Mouse (Mus musculus) monocyte, adult 2 months (primary cell): ENCODE results near the gene Zfp148.

Experiments used
- DNase-seq, 2 experiments: peaks; one replicate each; pipeline ENCODE4 v3.0.0; 2022; ENCODE audit warnings: low spot score in 2 of 2, low read depth in 1 of 2

Gene Zfp148

DNA sequence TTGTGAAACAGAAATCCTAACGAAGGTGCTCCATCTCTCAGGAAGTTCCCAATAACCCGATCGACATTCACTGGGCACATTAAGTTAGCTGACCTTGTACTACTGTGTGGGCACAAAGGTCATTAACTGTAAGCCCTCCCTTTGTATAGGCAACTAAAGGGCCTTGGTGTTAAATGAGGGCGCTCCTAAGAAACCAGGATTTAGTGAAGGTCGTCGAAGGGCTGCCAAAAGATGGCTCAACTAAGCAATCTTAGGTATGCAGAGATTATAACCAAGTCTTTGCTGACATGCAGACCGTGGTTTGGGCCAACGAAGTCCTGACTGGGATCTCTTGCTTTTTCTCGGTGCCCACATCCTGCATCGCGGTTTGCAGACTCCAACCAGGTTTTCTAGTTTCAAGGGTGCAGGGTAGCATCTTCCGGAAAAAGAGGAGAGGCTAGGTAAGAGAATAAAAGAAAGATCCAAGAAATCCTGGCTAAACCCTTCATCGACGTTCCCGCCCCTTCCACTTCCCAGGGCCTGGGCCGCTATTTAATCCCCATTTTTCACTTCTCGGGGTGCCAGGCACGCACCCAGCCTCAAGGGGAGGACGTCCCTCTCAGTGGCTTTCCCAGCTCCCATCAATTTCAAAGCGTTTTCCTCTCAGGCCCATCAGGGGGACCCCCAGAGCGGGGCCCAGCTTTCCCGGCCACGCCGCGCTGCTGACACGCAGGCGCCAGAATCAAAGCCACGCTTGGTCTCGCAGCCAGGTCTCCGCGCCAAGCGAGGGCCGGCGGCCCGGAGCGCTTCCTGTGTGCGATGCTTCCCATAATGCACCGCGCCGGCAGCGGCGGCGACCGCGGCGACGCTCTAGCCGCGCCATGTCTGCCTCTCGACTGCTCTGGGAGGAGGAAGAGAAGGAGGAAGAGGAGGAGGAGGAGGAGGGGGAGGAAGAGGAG is at the start of gene Zfp148:
Gene Zfp148 (plus strand): TSS at position 893 of the 938 bp plus-strand sequence.
- peak; percentile 52 to 79 for DNase-seq

DNA sequence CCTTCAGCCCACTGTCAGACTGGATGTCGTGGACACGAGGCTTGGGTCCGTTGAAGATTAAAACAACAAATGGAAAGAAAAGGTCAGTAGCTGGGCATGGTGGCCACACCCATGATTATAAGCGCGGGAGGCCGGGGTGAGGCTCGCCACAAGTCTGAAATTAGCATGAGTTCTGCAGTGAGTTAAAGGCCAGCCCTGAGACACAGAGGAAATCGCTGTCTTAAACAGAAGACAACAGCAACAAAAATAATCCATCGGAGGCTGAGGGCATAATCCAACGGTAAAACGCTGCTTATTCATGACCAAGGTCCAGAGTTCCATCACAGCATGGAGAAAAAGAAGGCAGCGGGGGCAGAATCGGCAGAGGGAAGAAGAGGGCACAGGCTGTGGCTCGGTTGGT is 47.6 kb upstream of the Zfp148 start:
- no peak for DNase-seq

DNA sequence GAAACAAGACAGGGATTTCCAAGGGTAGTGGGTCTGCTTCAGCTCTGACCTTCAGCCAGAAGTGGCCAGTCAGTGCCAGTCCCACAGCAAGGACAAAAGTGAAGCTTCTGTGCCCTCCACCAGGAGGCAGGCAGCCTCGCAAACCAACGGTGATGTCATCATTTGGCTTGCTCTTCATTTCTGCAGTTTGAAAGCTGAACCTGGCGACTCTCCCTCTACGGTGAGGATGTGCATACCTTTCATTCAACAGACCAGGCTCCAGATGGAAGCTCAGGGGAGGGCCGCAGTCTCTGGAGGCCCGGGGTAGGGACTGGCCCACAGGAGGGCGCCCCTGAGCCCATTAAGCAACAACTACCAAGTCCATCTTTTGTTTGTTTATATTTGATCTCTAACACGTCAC is 43.5 kb upstream of the Zfp148 start:
- peak; percentile 1 to 12 for DNase-seq

DNA sequence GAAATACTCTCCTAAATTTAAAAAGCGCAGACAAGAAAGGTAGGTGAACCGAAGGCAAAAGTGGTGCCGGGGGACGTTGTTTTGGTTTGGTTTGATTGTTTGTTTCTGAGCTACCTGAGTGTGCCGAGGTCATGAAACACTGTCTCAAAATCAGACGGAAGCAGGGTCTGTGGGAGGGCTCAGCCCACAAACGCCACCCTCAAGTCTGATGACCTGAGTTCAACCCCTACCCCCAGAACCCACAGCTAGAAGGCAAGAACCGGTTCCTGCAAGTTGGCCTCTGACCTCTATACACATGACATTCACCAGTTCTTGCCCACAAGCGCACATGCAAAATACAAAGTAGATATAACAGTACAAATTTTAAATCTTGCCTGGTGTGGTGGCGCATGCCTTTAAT is 43.0 kb upstream of the Zfp148 start:
- DNase-seq: no peak

DNA sequence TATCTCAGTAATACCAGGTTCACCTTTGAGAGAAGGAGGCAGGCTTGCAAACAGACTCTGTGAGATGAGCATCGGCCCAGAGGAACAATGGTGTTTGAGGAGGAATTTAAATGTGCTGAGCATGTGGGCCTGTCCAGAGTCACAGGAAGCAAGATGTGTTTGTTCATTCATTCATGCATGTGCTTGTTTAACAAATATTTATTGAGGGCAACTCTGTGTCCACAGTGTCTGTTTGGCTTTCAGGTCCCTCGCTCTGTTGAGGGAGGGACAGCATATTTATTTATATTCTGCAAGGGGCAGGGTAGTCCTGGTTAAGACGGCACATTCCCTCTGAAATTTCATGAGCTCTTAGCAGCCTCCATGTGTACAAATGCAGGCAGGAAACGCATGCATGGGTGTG is 42.1 kb upstream of the Zfp148 start:
- no peak for DNase-seq

DNA sequence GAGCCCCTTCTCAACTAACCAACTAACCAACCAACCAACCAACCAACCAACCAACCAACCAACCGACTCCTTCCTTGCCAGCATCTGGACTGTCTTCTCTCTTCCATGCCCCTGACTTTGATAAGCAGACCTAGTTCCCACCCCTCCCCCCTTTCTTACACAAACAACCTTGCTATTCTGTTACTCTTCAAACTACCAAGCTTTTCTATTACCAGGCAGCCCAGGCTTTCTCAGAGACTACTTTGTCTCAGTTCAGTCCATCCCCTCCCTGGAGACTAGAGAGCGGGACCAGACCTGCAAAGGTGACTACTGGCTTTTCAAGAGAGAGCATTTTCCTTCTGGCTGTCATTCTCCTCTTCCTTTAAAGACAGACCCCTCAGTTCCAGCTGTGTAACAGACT is 41.2 kb upstream of the Zfp148 start:
- no peak for DNase-seq

DNA sequence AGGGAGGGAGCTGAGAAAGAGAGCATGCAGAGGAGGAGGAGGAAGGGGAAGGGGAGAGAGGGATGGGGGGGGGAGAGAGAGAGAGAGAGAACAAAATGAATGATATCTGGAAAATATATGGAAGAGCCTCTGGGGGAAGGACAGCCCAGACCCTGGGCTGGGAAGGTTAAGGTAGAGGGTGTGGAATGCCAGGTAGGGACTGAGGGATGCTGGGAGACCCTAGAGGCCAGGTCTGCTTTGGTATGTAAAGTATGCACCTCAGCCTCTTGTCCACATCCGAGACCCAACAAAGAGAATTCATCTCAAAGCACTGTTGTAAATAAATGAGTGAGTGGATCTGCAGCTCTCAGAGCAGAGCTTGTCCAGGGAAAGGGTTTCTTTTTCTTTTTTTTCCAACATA is 38.3 kb upstream of the Zfp148 start:
- DNase-seq: no peak

DNA sequence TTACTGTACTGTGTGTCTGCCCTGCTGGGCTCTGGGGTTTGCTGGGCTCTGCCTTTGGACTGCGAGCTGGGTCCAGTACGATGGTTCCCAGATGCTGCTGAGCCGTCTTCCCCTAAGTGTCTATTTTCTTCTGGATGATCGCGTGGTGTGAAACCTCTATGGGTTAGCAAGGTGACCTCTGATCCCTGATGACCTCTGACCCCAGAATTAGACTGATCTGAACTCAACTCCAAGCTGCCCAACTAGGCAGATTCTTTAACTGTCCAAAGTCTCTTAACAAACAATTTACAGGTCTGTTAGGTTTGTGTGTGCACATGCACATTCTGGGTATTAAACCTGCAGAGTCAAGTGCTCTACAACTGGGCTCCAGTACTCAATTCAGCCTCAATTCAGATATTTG is 37.5 kb upstream of the Zfp148 start:
- DNase-seq: no peak

DNA sequence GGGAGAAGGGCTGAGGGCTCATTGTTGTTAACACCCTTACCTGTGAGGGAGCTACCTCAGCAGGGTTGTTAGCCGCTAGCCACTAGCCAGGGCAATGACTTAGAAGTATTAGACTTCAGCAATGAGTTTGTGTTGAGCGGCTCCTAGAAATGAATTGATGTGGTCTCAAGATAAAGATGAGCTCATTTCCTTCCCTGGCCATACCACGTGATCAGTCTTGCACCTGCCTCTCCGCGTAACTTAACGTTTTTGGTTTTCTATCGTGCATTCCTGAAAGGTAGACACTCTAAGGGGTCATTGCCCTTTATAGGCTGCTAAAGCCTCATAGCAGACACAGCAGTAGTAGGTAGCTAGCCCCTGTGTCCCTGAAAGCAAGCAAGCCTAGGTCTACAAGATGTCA is 37.0 kb upstream of the Zfp148 start:
- DNase-seq: no peak

DNA sequence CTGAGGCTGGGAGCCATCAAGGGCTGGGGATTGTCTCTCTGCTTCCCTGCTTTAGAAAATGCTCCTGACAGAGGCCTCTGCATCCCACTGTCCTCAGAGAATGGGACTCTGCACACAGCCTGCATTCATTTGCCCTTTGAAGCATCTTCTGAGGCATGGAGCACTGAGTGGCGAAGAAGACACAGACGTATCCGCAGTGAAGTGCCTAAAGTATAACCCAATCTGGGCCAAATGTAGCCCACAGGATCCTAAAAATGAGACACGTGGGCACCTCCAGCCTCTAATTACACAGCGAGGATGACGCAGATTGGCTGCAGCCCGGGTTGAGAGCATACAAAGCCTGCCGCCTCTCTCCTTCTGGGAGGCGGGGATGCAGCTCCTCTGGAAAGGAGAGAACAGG is 36.3 kb upstream of the Zfp148 start:
- DNase-seq: no peak

DNA sequence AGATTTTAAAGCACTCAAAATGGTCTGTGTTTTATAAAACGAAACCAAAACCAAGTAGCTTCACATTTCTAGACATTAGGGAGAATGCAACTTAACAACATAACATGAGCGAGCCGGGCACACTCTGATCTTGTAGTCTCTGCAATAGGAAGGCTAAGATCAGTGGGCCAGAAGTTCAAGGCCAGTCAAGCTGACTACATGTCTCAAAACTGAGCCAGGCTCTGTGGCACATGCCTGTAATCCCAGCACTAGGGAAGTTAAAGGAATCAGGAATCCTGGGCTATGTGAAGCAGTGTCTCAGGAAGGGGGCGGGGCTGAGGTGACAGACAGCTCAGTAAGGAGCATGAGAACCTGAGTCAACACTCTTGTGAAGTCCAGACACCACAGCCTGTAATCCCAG is 35.8 kb upstream of the Zfp148 start:
- DNase-seq: no peak

DNA sequence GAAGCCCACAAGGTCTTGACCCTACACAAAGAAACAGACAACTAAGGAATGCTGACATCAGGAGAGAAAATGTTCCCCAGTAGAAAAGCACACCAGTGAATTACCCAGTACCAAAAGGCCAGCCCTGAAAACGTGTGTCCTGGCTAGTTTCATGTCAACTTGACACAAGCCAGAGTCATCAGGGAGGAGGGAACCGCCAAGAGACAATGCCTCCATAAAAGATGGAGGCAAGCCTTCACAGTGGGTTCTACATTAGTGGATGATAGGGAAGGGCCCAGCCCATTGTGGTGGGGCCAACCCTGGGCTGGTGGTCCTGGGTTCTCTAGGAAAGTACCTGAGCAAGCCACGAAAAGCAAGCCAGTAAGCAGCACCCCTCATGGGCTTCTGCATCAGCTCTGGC is 34.3 kb upstream of the Zfp148 start:
- no peak for DNase-seq

DNA sequence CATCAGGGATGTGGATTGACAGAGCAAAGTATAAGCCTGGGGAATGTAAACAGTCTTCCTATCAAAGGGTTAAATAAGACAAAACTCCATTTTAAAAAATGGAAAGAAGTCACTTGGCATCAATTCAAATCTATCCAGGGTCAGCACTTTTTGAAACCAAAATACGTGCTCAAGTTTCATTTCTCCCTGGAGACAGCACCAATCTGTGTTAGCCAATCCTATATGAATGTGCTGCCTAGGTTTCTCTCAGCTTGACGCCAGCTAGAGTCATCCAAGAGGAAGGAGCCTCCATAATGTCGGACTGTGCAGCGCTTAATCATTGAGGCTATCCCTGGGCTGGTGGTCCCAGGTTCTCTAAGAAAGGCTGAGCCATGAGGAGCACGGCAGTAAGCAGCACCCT is 33.5 kb upstream of the Zfp148 start:
- no peak for DNase-seq

DNA sequence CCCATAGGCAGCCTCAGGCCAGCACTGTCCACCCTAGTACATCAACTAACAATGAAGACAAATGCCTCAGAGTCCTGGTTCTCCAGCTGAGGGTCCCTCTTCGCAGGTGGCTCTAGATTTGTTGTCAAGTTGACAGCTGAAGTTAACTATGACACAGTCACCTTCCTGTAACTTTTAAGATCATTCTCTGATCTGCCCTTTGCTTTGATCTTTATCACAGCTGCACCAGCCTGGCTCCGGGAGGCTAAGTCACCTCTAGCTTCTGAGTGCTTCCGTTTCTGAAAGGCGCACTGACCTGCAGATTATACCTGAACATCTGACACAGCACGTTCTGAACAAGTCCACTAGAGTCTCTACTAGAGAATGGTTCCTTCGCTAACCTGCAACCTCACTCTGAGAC is 22.8 kb upstream of the Zfp148 start:
- DNase-seq: no peak

DNA sequence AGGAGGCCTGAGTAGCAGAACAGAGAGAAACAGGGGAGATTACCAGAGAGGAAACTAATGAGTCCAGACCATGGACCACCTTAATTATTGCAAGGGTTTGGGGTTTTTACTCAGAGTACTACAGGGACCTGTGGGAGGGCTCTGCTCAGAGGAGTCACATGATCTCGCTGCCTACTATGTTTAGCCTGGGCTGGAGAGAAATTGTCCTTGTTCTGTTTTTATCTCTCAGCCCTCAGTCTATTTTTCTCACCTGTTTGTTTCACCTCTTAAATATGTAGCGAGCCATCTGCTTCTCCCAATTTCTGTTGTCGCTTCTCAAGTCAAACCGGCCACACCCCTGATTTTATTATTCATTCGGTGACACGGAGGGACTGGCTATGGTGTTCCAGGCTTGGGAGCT is 14.9 kb upstream of the Zfp148 start:
- no peak for DNase-seq

DNA sequence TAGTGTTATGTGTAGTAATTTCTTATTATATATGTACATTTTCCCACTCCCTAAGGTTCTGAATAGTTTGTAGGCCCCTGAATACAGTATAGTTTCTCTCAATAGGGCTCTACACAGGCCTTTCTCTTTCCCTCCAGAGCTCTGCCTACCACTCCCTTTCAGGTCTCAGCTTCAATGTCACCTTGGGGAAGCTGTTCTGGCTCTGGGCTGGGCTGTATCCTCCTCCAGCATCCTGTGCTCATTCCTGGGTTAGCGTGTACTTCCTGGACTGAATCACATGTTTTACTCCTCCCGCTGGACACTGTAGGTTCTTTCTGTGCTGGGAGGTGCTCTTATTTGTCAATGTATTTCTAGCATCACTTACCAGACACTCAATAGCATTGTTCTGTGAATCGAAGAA is 12.0 kb upstream of the Zfp148 start:
- no peak for DNase-seq

DNA sequence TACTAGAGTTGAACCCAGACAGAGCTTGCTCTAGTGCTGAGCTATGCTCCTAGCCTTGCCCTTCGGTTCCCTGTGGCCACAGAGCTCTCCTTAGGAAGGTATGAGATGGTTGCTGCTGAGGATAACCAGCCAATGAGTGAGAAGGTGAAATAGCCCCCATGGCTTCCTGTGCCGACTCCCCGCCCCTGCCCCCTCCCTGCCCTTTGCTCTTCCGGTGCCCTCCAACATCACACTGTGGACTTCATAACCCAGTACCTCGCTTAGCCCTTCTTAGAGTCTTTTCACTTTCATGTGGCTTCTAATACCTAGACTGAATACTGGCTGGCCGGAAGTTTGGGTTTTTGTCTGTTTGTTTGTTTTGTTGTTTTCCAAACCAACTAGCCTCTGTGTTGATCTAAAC is 9.8 kb upstream of the Zfp148 start:
- no peak for DNase-seq

DNA sequence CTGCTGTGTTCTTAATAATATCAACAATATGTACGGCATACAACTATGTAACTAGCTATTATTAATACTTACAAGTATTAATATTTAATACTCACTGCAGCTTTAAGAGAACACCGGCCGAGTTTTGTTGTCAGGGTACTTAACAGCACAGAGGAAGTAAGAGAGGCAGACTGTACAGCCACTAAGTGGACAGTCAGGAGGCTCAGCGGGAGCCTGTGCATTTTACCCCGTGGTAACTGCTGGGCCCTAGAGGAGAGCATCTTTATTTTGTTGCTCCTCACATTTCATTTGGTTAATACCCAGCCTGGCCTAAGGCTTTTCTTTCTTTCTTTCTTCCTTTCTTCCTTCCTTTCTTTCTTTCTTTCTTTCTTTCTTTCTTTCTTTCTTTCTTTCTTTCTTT is 8.0 kb upstream of the Zfp148 start:
- DNase-seq: no peak

DNA sequence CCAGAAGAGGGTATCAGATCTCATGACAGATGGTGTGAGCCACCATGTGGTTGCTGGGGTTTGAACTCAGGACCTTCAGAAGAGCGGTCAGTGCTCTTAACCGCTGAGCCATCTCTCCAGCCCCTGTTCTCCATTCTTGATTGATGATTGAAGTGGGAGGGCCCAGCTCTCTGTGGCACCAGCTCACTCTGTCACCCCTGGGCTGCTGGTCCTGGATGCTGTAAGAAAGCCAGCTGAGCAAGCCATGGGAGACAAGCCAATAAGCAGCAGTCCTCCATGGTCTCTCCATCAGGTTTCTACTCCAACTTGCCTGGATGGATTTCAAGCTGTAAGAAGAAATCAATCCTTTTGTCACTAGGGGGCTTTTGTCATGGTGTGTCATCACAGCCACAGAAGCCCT is 7.3 kb upstream of the Zfp148 start:
- DNase-seq: no peak

DNA sequence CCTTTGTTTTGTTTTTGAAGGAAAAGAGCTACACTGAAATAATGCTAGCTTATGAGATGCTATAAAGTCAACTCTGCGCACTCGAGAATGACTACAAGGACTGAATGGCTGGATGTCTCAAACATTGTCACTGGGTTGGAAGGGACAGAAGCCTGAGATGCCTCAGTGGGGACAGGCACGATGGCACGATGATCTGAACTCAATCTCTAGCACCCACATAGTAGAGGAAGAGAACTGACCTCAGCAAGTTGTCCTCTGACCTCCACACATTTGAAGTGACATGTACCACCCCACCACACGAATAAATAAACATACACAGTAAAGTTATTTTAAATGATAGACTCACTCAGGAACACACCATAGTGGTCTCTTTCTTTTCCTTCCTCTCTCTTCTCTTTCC is 4.4 kb upstream of the Zfp148 start:
- DNase-seq: no peak

DNA sequence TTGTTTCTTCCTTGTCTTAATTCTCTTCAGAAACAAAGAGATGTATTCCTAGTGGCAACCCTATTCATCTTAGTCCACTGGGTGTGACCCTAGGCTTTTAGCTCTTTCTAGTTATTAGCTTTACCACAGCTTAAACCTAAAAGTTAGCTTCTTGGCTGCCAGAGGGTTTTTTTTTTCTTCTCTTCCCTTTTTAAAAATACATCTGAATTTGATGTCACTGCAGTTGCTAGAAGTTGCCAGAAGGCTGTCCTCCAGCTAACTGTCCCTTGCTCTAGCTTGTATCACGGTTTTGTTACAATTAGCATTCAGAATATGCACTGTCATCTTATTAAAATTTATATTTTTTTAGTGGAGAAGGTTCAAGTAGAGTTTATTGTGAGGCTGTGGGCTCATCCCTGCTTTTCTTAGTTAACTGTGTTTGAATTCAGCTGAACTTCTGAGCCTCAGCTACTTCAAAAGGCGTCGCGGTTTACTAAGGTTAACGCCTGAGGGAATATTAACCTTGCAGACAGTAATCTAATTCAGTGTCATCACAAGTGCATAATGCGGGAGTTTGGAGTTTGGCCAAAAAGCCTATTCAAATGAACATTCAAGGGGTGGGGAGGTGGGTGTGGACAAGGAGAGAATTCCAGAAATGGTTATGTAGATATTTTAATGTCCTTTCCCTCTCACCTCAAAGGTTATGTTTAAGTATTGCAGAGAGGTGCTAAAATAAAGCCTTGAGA is 1.3 kb upstream of the Zfp148 start:
- DNase-seq: no peak

DNA sequence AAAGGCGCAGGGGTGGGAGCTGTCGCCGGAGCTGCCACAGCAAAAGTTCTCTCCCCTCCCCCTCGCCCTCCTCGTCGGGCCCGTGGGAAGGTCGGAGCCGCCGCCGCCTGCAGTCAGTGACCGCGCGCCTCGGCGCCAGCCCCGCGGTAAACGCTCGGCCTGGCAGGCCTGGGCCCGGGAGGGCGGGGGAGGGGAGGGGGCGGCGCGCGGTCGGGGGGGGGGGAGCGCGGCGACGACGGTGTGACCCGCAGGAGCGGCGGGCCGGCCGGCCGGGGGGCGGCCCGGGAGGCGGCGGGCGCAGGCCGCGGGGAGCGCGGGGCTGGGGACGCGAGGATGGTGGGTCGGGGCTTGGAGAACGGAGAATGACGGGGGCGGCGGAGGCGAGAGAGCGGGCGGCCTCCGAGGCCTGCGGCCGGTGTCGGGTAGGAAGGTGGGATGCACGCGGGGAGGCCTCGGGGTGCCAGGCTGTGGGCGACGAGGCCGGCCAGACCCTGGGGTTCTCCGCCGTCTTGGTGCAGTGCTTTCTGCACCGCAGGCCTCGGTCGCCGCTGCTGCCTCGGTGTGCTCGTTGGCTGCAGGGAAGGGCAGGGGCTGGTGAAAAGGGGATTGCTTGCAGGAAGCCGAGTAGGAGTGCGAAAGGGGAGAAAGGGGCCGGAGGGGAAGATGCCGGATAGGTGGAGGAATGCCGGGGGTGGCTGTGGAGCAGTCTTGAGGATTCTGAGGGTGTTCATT is 412 bp downstream of the Zfp148 start:
- DNase-seq: peak; percentile 6 to 7
